Mouse (Mus musculus) midbrain, embryonic 14.5 days (tissue): ENCODE results near the gene Cntrob. TPM values are rescaled to one million over a fixed set of nuclear protein-coding genes. Genes with fewer than 3 reads are reported as not detected.
"Not testable (repeated sequence)": the region's sequence is repeated elsewhere in the genome, so short reads cannot be mapped to it uniquely, and the experiment has no call there.

Source experiments
- ATAC-seq: fragments of 200-750 bp; cut with Nextera tagmentation; 2 replicates; pipeline ENCODE4 v1.8.0; 2017; ENCODE audit warnings: moderate number of reproducible peaks, moderate library complexity; ENCODE audit not compliant: low FRiP score, low TSS enrichment
- DNase-seq: peaks from one replicate; pipeline ENCODE4 v3.0.0-alpha.2; 2015
- H3K27ac ChIP-seq: fragments of 300-500 bp; sonication (generic); replicated peaks from 2 replicates; pipeline ENCODE4 v1.5.1; 2014; ENCODE audit warnings: mild to moderate bottlenecking, low read depth, low read length, moderate library complexity
- H3K27me3 ChIP-seq: fragments of 300-500 bp; sonication (generic); 2 replicates; pipeline ENCODE4 v1.6.1; 2014; ENCODE audit warnings: low read length, control low read depth, mixed read lengths; ENCODE audit not compliant: control insufficient read depth, insufficient read depth
- H3K36me3 ChIP-seq: fragments of 300-500 bp; sonication (generic); 2 replicates; pipeline ENCODE4 v1.6.1; 2014; ENCODE audit warnings: low read length, control low read depth; ENCODE audit not compliant: control insufficient read depth, insufficient read depth
- H3K4me1 ChIP-seq: fragments of 300-500 bp; sonication (generic); 2 replicates; pipeline ENCODE4 v1.6.1; 2014; ENCODE audit warnings: mild to moderate bottlenecking, antibody characterized with exemption, low read length, control low read depth; ENCODE audit not compliant: control insufficient read depth, insufficient read depth
- H3K4me2 ChIP-seq: fragments of 300-500 bp; sonication (generic); 2 replicates; pipeline ENCODE4 v1.6.1; 2014; ENCODE audit warnings: mild to moderate bottlenecking, low read length, moderate library complexity
- H3K4me3 ChIP-seq: fragments of 300-500 bp; sonication (generic); replicated peaks from 2 replicates; pipeline ENCODE4 v1.5.1; 2014; ENCODE audit warnings: low read depth, low read length
- H3K9ac ChIP-seq: fragments of 300-500 bp; sonication (generic); replicated peaks from 2 replicates; pipeline ENCODE4 v1.6.1; 2014; ENCODE audit warnings: mild to moderate bottlenecking, low read length, moderate library complexity
- H3K9me3 ChIP-seq: fragments of 300-500 bp; sonication (generic); 2 replicates; pipeline ENCODE4 v1.6.1; 2016; ENCODE audit warnings: low read length, control low read depth, mixed read lengths; ENCODE audit not compliant: control insufficient read depth
- WGBS: fragments of 180-500 bp; shearing (Covaris S2); extraction: QIAGEN DNeasy Blood & Tissue Kit; methylation state at CpG from one replicate; pipeline ENCODE4 v1.1.7; 2014; 5-methylcytosine and 5-hydroxymethylcytosine counted together
- polyA plus RNA-seq: library from polyadenylated mRNA; unstranded; fragments of >200 nt; fragmentation: Nextera tagmentation; extraction: Ambion mirVana; gene quantifications from 2 replicates; pipeline ENCODE4 v1.2.1, GENCODE M21; 2014

Cntrob gene
- polyA plus RNA-seq, 1 experiment from 2014 or later, result 14.9 TPM

GRCm38 (mm10) chr11:69324749-69325148 is 1.2 kb upstream of the Cntrob start:
- Histone ChIP-seq H3K4me2 (peak overlapping the region; percentile 81), H3K9ac (no peak overlapping the region), H3K36me3 (peaks cover 12% of the 10 kb centered on the region), H3K9me3 (no peaks in the 10 kb centered on the region), H3K4me3 (peak overlapping the region; percentile 60), H3K27me3 (peaks cover 12% of the 10 kb centered on the region), H3K4me1 (peaks cover 26% of the 10 kb centered on the region), H3K27ac (no peak overlapping the region)
- DNase-seq (no peak), ATAC-seq (no peak)
- 82% methylated on average over 6 of the region's 6 CpGs for WGBS

- DNase-seq (peak; percentile 2), ATAC-seq (no peak)
- H3K9ac ChIP-seq, result peak overlapping the region; percentile 55
- 21% methylated on average over 18 of the region's 18 CpGs for WGBS
- peak overlapping the region; percentile 60 for H3K4me3 ChIP-seq
- H3K4me1 ChIP-seq, result peaks cover 26% of the 10 kb centered on the region
- peak overlapping the region; percentile 77 for H3K4me2 ChIP-seq
- peak overlapping the region; percentile 85 for H3K27ac ChIP-seq
- H3K9me3 ChIP-seq, result no peaks in the 10 kb centered on the region
- H3K36me3 ChIP-seq, result peaks cover 24% of the 10 kb centered on the region
- peaks cover 9% of the 10 kb centered on the region for H3K27me3 ChIP-seq
Observed at GRCm38 (mm10) chr11:69322693-69323471, 693 bp downstream of the Cntrob start.

GRCm38 (mm10) chr11:69322010-69322409 is 1.6 kb downstream of the Cntrob start:
- H3K27ac ChIP-seq, result no peak overlapping the region
- H3K9ac ChIP-seq, result peak overlapping the region; percentile 55; the same call in 1 of the 2 replicates
- H3K9me3 ChIP-seq, result no peaks in the 10 kb centered on the region
- peaks cover 33% of the 10 kb centered on the region for H3K36me3 ChIP-seq
- no peak overlapping the region; the same call in 1 of the 2 replicates for H3K4me3 ChIP-seq
- peak overlapping the region; percentile 77 for H3K4me2 ChIP-seq
- 59% methylated on average over 6 of the region's 6 CpGs for WGBS
- DNase-seq (peak; percentile 32), ATAC-seq (no peak)
- peaks cover 3% of the 10 kb centered on the region for H3K27me3 ChIP-seq
- H3K4me1 ChIP-seq, result peaks cover 26% of the 10 kb centered on the region

- Histone ChIP-seq H3K9ac (peak overlapping the region; percentile 55; the same call in 1 of the 2 replicates), H3K4me3 (no peak overlapping the region), H3K4me1 (peaks cover 21% of the 10 kb centered on the region), H3K4me2 (peak overlapping the region; percentile 77), H3K36me3 (peaks cover 35% of the 10 kb centered on the region), H3K9me3 (no peaks in the 10 kb centered on the region), H3K27me3 (no peaks in the 10 kb centered on the region), H3K27ac (no peak overlapping the region)
- WGBS, result 90% methylated on average over 6 of the region's 6 CpGs
- no peak for DNase-seq
- no peak for ATAC-seq
Observed at GRCm38 (mm10) chr11:69321580-69321979, 2.0 kb downstream of the Cntrob start.

GRCm38 (mm10) chr11:69318000-69318399 is 5.6 kb downstream of the Cntrob start:
- Histone ChIP-seq H3K36me3 (peaks cover 54% of the 10 kb centered on the region), H3K4me1 (peaks cover 11% of the 10 kb centered on the region)

GRCm38 (mm10) chr11:69316361-69316760 is 7.2 kb downstream of the Cntrob start:
- 98% methylated on average over 6 of the region's 6 CpGs for WGBS
- H3K27ac ChIP-seq, result no peak overlapping the region

More at GRCm38 (mm10) chr11:69318000-69318399, 5.6 kb downstream of the Cntrob start:
- DNase-seq, H3K27ac ChIP-seq, ATAC-seq, H3K9me3 ChIP-seq, H3K4me3 ChIP-seq, H3K4me2 ChIP-seq, H3K27me3 ChIP-seq, H3K9ac ChIP-seq: not testable (repeated sequence)
- 88% methylated on average over 3 of the region's 3 CpGs for WGBS

GRCm38 (mm10) chr11:69311266-69311665 is 12.3 kb downstream of the Cntrob start:
- WGBS, result 76% methylated on average over 7 of the region's 7 CpGs
- Histone ChIP-seq H3K4me3 (no peak overlapping the region), H3K27ac (0 out of 2 replicates have a peak overlapping the region, but pooled peaks have one; percentile 13), H3K9ac (no peak overlapping the region), H3K4me1 (no peaks in the 10 kb centered on the region), H3K4me2 (no peak overlapping the region), H3K27me3 (no peaks in the 10 kb centered on the region), H3K36me3 (peaks cover 70% of the 10 kb centered on the region), H3K9me3 (no peaks in the 10 kb centered on the region)
- ATAC-seq, result no peak
- DNase-seq, result peak; percentile 33

More at GRCm38 (mm10) chr11:69316361-69316760, 7.2 kb downstream of the Cntrob start:
- H3K9ac ChIP-seq, result no peak overlapping the region
- H3K4me1 ChIP-seq, result no peaks in the 10 kb centered on the region
- H3K9me3 ChIP-seq, result no peaks in the 10 kb centered on the region
- H3K36me3 ChIP-seq, result peaks cover 54% of the 10 kb centered on the region
- ATAC-seq (no peak), DNase-seq (no peak)
- no peak overlapping the region for H3K4me3 ChIP-seq
- H3K27me3 ChIP-seq, result no peaks in the 10 kb centered on the region
- H3K4me2 ChIP-seq, result no peak overlapping the region

- ATAC-seq, result no peak
- Histone ChIP-seq H3K9me3 (no peaks in the 10 kb centered on the region), H3K9ac (no peak overlapping the region), H3K4me2 (no peak overlapping the region), H3K27ac (no peak overlapping the region), H3K27me3 (no peaks in the 10 kb centered on the region), H3K4me1 (no peaks in the 10 kb centered on the region), H3K36me3 (peaks cover 90% of the 10 kb centered on the region), H3K4me3 (no peak overlapping the region)
- 98% methylated on average over 2 of the region's 2 CpGs for WGBS
- DNase-seq, result no peak
Observed at GRCm38 (mm10) chr11:69306039-69306438, 17.5 kb downstream of the Cntrob start.

- ATAC-seq, result no peak
- H3K4me3 ChIP-seq, result no peak overlapping the region
- WGBS, result 94% methylated on average over 9 of the region's 9 CpGs
- H3K27me3 ChIP-seq, result no peaks in the 10 kb centered on the region
- H3K27ac ChIP-seq, result no peak overlapping the region
- H3K9ac ChIP-seq, result no peak overlapping the region
- peaks cover 85% of the 10 kb centered on the region for H3K36me3 ChIP-seq
- no peaks in the 10 kb centered on the region for H3K9me3 ChIP-seq
- no peak for DNase-seq
- H3K4me2 ChIP-seq, result no peak overlapping the region
- H3K4me1 ChIP-seq, result no peaks in the 10 kb centered on the region
Observed at GRCm38 (mm10) chr11:69305291-69305690, 18.3 kb downstream of the Cntrob start.
